Mouse (Mus musculus) hindbrain, embryonic 12.5 days (tissue): ENCODE results near the gene Usp7. TPM values are rescaled to one million over a fixed set of nuclear protein-coding genes. Genes with fewer than 3 reads are reported as not detected.

Source experiments
- ATAC-seq: fragments of 200-750 bp; cut with Nextera tagmentation; 2 replicates; pipeline ENCODE4 v1.8.0; 2017; ENCODE audit warnings: moderate TSS enrichment; ENCODE audit not compliant: low FRiP score
- H3K27ac ChIP-seq: fragments of 300-500 bp; sonication (generic); 2 replicates; pipeline ENCODE4 v1.5.1; 2016; ENCODE audit warnings: mild to moderate bottlenecking
- H3K27me3 ChIP-seq: fragments of 300-500 bp; sonication (generic); 2 replicates; pipeline ENCODE4 v1.6.1; 2016; ENCODE audit warnings: mild to moderate bottlenecking
- H3K36me3 ChIP-seq: fragments of 300-500 bp; sonication (generic); 2 replicates; pipeline ENCODE4 v1.6.1; 2016; ENCODE audit warnings: mild to moderate bottlenecking
- H3K4me1 ChIP-seq: fragments of 300-500 bp; sonication (generic); 2 replicates; pipeline ENCODE4 v1.6.1; 2016
- H3K4me2 ChIP-seq: fragments of 300-500 bp; sonication (generic); replicated peaks from 2 replicates; pipeline ENCODE4 v1.6.1; 2016; ENCODE audit warnings: mild to moderate bottlenecking
- H3K4me3 ChIP-seq: fragments of 300-500 bp; sonication (generic); 2 replicates; pipeline ENCODE4 v1.5.1; 2016; ENCODE audit warnings: mild to moderate bottlenecking
- H3K9ac ChIP-seq: fragments of 300-500 bp; sonication (generic); 2 replicates; pipeline ENCODE4 v1.6.1; 2016; ENCODE audit warnings: mild to moderate bottlenecking, moderate library complexity
- H3K9me3 ChIP-seq: fragments of 300-500 bp; sonication (generic); replicated peaks from 2 replicates; pipeline ENCODE4 v1.6.1; 2016; ENCODE audit warnings: mild to moderate bottlenecking
- WGBS: fragments of 180-500 bp; shearing (Covaris S2); methylation state at CpG from one replicate; pipeline ENCODE4 v1.1.7; 2016; 5-methylcytosine and 5-hydroxymethylcytosine counted together
- polyA plus RNA-seq: library from polyadenylated mRNA; unstranded; fragments of >200 nt; fragmentation: Nextera tagmentation; extraction: Ambion mirVana; gene quantifications from 2 replicates; pipeline ENCODE4 v1.2.1, GENCODE M21; 2016

Usp7 gene
- 32.1 and 34.9 TPM in 2 replicates for polyA plus RNA-seq

DNA sequence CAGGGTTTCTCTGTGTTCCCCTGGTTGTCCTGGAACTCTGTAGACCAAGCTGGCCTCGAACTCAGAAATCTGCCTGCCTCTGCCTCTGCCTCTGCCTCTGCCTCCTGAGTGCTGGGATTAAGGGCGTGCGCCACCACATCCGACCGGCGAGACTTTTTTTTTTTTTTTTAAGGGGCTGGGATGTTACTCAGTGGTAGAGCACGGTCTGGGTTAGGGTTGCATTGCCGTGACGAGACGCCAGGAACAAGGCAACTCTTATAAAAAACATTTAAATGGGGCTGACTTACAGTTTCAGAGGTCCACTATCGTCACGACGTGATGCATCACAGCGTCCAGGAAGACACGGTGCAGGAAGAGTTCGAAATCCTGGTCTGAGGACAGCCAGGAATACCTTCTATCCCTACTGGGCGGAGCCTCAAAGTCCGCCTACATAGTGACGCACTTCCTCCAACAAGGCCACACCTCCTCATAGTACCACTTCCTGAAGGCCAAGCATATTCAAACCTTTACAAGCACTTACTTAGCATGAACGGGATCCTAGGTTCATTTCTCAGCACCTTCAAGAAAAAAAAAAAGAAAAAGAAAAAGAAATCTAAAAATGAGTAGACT is at the start of gene Usp7:
Gene Usp7 (minus strand): TSS at position 360 of the 609 bp plus-strand sequence.
- no peaks in the 10 kb centered on the region for H3K27me3 ChIP-seq
- no peak within 1 kb of the TSS for H3K27ac ChIP-seq
- ATAC-seq: no peak
- H3K4me3 ChIP-seq: no peak within 1 kb of the TSS
- no peaks in the 10 kb centered on the region for H3K36me3 ChIP-seq
- H3K4me2 ChIP-seq: no peak within 1 kb of the TSS
- H3K9ac ChIP-seq: no peak within 1 kb of the TSS
- H3K9me3 ChIP-seq: no peaks in the 10 kb centered on the region
- 93% methylated on average over 20 of the region's 20 CpGs for WGBS
- peaks cover 4% of the 10 kb centered on the region; the same call in 1 of the 2 replicates for H3K4me1 ChIP-seq

GRCm38 (mm10) chr16:8840557-8840956 is 48.4 kb upstream of the Usp7 start:
- Histone ChIP-seq H3K27me3 (no peaks in the 10 kb centered on the region), H3K9ac (no peak overlapping the region), H3K4me3 (no peak overlapping the region), H3K4me1 (no peaks in the 10 kb centered on the region), H3K27ac (no peak overlapping the region), H3K36me3 (peaks cover 36% of the 10 kb centered on the region), H3K9me3 (no peaks in the 10 kb centered on the region), H3K4me2 (no peak overlapping the region)
- 95% methylated on average over 3 of the region's 3 CpGs for WGBS
- no peak for ATAC-seq

DNA sequence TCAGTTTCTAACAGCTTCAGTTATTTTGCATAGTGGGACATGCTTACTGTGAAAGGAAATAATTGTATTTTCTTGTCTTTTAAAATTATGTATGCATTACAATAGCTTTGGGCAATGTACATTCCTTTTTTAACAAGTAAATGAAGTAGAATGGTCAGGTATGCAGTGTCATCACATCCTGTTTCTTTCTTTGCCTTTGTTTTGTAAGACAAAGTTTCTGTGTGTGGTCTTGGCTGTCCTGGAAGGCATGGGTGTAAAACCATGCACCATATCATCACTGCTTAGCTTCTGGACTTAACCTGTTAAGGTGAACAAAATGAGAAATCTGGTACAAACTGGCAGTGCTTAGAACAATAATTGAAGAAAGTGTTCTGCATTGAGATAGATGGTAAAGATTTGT is 46.8 kb upstream of the Usp7 start:
- Histone ChIP-seq H3K4me1 (peaks cover 1% of the 10 kb centered on the region; the same call in 1 of the 2 replicates), H3K9ac (no peak overlapping the region), H3K9me3 (no peaks in the 10 kb centered on the region), H3K27me3 (no peaks in the 10 kb centered on the region), H3K4me3 (no peak overlapping the region), H3K27ac (no peak overlapping the region), H3K36me3 (peaks cover 37% of the 10 kb centered on the region), H3K4me2 (no peak overlapping the region)
- ATAC-seq: no peak

- 95% methylated on average over 1 of the region's 1 CpGs for WGBS
- no peak overlapping the region for H3K4me2 ChIP-seq
- H3K4me1 ChIP-seq: peaks cover 13% of the 10 kb centered on the region
- peaks cover 38% of the 10 kb centered on the region for H3K36me3 ChIP-seq
- H3K9ac ChIP-seq: no peak overlapping the region
- H3K9me3 ChIP-seq: no peaks in the 10 kb centered on the region
- no peak overlapping the region for H3K4me3 ChIP-seq
- no peaks in the 10 kb centered on the region for H3K27me3 ChIP-seq
- no peak overlapping the region for H3K27ac ChIP-seq
- no peak for ATAC-seq
Observed at GRCm38 (mm10) chr16:8837595-8837994, 45.5 kb upstream of the Usp7 start.

GRCm38 (mm10) chr16:8836876-8837275 is 44.8 kb upstream of the Usp7 start:
- H3K9ac ChIP-seq: no peak overlapping the region
- H3K27ac ChIP-seq: no peak overlapping the region
- no peak overlapping the region for H3K4me2 ChIP-seq
- ATAC-seq: no peak
- H3K4me3 ChIP-seq: no peak overlapping the region
- no peaks in the 10 kb centered on the region for H3K9me3 ChIP-seq
- H3K36me3 ChIP-seq: peaks cover 39% of the 10 kb centered on the region
- peaks cover 18% of the 10 kb centered on the region for H3K4me1 ChIP-seq
- WGBS: 97% methylated on average over 1 of the region's 1 CpGs
- no peaks in the 10 kb centered on the region for H3K27me3 ChIP-seq

- Histone ChIP-seq H3K36me3 (peaks cover 17% of the 10 kb centered on the region; the same call in 1 of the 2 replicates), H3K4me3 (peak overlapping the region; percentile 99), H3K27ac (peak overlapping the region; percentile 97), H3K9ac (peak overlapping the region; percentile 99), H3K4me2 (peak overlapping the region; percentile 87), H3K9me3 (no peaks in the 10 kb centered on the region), H3K4me1 (peaks cover 23% of the 10 kb centered on the region), H3K27me3 (no peaks in the 10 kb centered on the region)
- WGBS: 5% methylated on average over 12 of the region's 12 CpGs
- no peak for ATAC-seq
Observed at GRCm38 (mm10) chr16:8831241-8831640, 39.1 kb upstream of the Usp7 start.

GRCm38 (mm10) chr16:8830431-8831211 is 38.5 kb upstream of the Usp7 start:
- WGBS: under 1% methylated on average over 65 of the region's 74 CpGs
- H3K4me3 ChIP-seq: peak overlapping the region; percentile 99
- peaks cover 23% of the 10 kb centered on the region for H3K4me1 ChIP-seq
- no peaks in the 10 kb centered on the region for H3K9me3 ChIP-seq
- peak; percentile 29 for ATAC-seq
- peaks cover 17% of the 10 kb centered on the region; the same call in 1 of the 2 replicates for H3K36me3 ChIP-seq
- no peaks in the 10 kb centered on the region for H3K27me3 ChIP-seq
- H3K9ac ChIP-seq: peak overlapping the region; percentile 99
- H3K4me2 ChIP-seq: peak overlapping the region; percentile 87
- peak overlapping the region; percentile 97 for H3K27ac ChIP-seq

DNA sequence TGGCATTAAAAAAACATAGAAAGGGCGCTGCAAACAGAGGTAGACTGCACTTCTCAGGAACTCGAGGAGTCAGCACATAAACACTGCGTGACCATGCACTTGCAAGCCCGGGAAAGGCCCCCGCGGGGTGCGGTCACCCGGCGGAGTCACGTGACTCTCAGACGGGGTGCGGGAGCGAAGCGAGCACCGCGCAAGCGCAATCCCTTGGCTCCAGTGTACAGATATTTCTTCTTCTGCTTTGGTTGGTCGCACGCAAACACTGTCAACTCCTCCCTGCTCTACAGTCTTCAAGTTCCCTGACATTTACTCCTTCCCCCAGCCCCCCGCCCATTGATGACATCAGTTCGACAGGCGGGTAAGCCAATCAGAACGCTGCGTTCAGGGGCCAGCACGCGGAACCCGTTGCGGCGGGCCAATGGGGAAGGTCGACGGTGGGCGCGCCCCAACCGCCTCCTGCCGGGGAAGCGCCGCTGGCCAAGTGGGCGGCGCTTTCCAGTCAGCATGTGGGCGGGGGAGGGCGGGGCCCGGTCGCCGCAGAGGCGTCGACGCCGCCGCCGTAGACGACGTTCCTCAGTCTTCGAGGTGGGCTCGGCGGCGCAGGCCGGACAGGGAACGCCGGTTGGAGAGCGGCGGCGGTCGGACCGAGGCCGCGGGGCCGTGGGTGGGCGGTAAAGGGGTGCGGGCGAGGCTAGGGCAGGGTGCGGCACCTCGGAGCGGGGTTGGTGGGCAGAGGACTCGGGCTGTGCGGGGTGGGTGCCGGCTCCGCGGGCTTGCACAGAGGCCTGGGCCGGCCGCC is 37.7 kb upstream of the Usp7 start, which contains the start of gene 1810013L24Rik:
Gene 1810013L24Rik (plus strand): TSS at position 537 of the 796 bp plus-strand sequence.
- WGBS: under 1% methylated on average over 76 of the region's 80 CpGs
- Histone ChIP-seq H3K9ac (peak within 1 kb of the TSS; percentile 99), H3K9me3 (no peaks in the 10 kb centered on the region), H3K4me1 (peaks cover 23% of the 10 kb centered on the region), H3K4me2 (peak within 1 kb of the TSS; percentile 95), H3K27ac (peak within 1 kb of the TSS; percentile 97), H3K4me3 (peak within 1 kb of the TSS; percentile 99), H3K36me3 (peaks cover 14% of the 10 kb centered on the region; the same call in 1 of the 2 replicates), H3K27me3 (no peaks in the 10 kb centered on the region)
- ATAC-seq: peak; percentile 95

DNA sequence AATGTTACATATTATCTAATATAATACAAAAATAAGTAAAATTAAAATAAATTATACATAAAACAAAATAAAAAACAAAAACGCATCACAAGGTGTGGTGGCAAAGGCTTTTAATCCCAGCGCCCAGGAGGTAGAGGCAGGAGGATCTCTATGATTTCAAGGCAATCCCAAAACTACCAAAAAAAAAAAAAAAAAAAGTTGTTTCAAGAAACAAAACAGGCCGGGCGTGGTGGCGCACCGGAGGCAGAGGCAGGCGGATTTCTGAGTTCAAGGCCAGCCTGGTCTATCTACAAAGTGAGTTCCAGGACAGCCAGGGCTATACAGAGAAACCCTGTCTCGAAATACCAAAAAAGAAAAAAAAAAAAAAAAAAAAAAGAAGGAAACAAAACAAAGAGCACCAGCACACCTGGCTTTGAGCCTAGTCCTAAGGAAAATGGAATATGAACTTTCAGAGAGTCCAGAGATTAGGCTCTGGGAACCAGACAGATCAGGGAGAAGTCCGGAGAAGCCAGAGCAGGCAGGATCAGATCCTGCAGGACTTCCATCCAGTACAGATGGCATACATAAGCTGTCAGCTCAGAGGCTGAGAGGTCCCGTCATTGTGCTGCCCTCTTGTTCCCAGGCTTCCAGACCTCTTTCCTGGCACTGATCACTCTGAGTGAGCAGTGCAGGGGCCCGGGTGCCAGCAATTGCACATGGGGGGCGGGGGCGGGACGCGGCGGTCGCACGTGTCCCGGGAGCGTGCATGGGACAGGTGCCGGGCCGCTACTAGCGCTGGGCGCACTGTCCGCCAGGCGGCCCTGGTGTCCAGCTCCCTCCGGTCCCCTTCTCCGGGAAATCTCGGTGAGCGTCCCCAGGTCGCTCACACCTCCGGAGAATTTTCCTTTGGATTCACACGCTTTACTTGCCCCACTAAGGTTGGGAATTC is 36.8 kb upstream of the Usp7 start:
- Histone ChIP-seq H3K27ac (peak overlapping the region; percentile 90), H3K4me1 (peaks cover 21% of the 10 kb centered on the region), H3K36me3 (peaks cover 14% of the 10 kb centered on the region; the same call in 1 of the 2 replicates), H3K4me3 (peak overlapping the region; percentile 99), H3K4me2 (peak overlapping the region; percentile 95), H3K9ac (peak overlapping the region; percentile 72), H3K9me3 (no peaks in the 10 kb centered on the region), H3K27me3 (no peaks in the 10 kb centered on the region)
- 12% methylated on average over 33 of the region's 33 CpGs for WGBS
- ATAC-seq: peak; percentile 67

- no peak for ATAC-seq
Observed at GRCm38 (mm10) chr16:8827366-8827765, 35.3 kb upstream of the Usp7 start.

DNA sequence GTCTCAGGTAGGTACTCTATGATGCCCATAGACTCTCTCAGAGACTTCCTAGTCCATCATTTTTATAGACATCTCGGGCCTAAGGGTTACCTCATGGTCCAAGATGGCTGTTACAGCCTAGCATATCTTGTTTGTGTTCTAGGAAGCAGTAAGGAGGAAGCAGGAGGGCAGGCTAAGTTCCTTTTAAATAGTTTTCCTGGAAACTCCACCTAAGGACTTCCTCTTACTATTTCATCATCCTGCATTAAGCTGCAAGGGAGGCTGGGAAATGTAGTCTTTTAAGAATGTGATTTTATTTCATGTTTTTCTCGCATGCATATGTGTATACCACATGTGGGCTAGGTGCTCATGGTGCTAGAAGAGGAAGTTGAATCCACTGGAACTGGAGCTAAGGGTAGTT is 31.6 kb upstream of the Usp7 start:
- H3K27me3 ChIP-seq: no peaks in the 10 kb centered on the region
- no peaks in the 10 kb centered on the region for H3K4me1 ChIP-seq
- H3K9ac ChIP-seq: no peak overlapping the region
- 77% methylated on average over 2 of the region's 2 CpGs for WGBS
- no peak for ATAC-seq
- no peak overlapping the region for H3K4me3 ChIP-seq
- no peaks in the 10 kb centered on the region for H3K9me3 ChIP-seq
- H3K4me2 ChIP-seq: no peak overlapping the region
- no peak overlapping the region for H3K27ac ChIP-seq
- no peaks in the 10 kb centered on the region for H3K36me3 ChIP-seq

More at GRCm38 (mm10) chr16:8827366-8827765, 35.3 kb upstream of the Usp7 start:
- Histone ChIP-seq H3K27me3 (no peaks in the 10 kb centered on the region), H3K9me3 (no peaks in the 10 kb centered on the region), H3K9ac (no peak overlapping the region), H3K4me1 (peaks cover 7% of the 10 kb centered on the region), H3K4me2 (no peak overlapping the region), H3K36me3 (peaks cover under 1% of the 10 kb centered on the region; the same call in 1 of the 2 replicates), H3K27ac (no peak overlapping the region), H3K4me3 (no peak overlapping the region)
- 87% methylated on average over 7 of the region's 7 CpGs for WGBS
